Mouse (Mus musculus): ENCODE data around the gene Hmgn3.

DNA sequence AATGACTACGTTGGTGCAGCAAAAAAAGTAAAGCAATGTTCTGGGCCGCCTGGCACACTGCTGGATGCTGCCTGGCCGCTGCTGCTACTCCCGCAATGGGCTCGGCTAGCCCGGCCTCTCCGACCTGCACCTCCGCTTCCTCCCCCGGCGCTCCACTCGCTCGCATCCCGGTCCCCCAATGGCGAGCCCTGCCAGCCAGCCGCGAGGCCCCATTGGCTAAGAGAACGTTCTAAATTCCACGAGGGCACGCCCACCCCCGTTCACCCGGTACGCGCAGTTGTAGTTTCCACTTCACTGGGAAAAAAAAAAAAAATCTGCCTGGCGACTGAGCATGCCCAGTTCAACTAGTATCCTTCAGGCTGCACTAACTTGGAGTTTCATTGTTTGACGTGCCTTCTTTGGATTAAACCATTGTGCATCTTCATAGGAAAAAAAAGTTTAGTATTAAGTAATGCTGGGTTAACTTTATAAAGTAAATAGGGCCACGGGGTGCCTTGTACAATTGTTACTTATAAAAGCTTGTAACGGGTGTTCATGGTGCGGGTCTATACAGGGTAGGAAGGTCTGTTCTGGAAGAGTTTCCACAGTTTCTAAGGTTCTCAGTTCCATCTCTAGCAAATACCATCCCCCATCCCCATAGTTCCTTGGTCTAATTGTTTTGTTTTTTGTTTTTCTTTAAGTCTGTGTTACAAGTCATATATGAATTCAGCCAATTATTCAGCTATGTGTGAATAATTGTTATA is at the start of gene Hmgn3:
- TF ChIP-seq CTCF (conservative IDR thresholded peaks at IDR 0.05; ENCODE audit: low read length) (no peak), NANOG (IDR thresholded peaks at IDR 0.05; ENCODE audit: borderline replicate concordance, low read length) (no peak)

Data from E14TG2a.4 (cell line).